Mouse (Mus musculus) urinary bladder, postnatal 10 days (tissue): Measurements from ENCODE around the gene Fam71d.

Source experiments
- DNase-seq: peaks from one replicate; pipeline ENCODE4 v3.0.0; 2022; ENCODE audit warnings: low spot score

Fam71d gene

DNA sequence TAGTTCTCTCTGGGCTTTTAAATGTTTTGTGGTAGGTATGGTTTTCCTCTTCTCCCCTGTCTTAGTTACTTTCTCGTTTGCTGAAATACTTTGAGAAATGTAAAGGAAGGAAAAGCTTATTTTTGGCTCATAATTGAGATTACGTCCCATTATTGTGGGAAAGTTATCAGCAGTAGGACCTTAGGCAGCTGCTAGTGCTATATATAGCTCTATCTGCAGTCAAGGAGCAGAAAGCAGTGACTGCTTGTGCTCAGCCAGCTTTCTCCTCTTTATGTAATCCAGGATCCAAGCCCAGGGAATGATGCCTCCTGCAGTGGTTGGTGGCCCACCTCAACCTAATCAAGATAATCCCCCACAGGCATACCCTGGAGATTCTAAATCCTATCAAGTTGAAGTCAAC lies 81.9 kb downstream of the Fam71d start:
- no peak for DNase-seq

DNA sequence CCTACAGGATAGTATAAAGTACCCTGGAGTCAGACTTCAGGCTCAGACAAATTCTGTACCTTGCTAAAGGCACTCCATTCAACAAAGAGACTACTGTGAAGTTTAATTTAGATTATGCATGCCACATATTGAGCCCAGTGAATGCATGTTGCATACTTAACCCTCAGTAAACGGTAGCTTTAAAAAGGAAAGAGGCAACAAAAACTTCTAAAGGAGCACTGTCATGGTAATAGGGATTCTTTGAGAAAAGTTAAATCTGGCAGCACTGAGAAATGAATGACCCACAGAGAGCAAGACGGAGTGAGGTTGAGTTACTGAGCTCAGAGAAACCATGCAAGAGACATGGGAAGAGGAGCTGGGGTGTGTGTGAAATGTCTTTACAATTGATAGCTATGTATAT lies 86.6 kb downstream of the Fam71d start:
- DNase-seq, result no peak

DNA sequence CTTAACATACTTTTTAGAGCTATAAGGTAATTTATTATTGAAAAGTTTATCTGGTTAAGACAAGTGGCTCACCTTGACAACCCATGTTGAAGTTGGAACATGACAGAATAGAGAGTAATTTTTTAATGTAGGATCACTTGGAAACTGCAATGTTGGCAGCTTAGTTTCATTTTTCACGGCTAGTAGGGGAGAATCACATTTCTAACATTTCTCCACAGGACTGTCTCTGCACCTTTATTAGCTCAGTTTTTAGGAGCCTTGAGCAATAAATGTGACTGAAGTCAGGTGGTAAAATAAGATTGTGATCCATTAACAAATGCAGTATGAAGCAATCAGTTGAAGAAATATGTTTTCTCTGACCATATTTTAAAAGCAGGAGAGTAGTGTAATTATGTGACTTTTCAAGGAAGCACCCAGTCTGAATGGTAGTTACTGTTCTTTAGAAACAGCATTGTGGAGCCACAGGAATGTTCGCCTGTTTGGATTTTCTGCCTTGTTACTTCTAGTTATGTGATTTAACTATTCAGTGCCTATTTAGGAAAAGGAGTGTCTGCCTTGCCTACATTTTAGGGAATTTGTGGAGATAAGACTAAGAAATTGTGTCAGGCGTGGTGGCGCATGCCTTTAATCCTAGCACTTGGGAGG lies 87.2 kb downstream of the Fam71d start:
- no peak for DNase-seq
